Mouse (Mus musculus): ENCODE results near the gene Rpap3.

- TF ChIP-seq HCFC1 (IDR thresholded peaks at IDR 0.05; ENCODE audit: borderline replicate concordance, insufficient read depth, low read length) (no peak), ZC3H11A (IDR thresholded peaks at IDR 0.05; ENCODE audit: borderline replicate concordance, low read depth, low read length) (no peak), ZNF384 (IDR thresholded peaks at IDR 0.05; ENCODE audit: low read depth, low read length) (no peak)
These were observed 46.9 kb upstream of the Rpap3 start for GRCm38 (mm10) chr15:97752491-97752890.

All from ES-E14 (cell line).